Mouse (Mus musculus): ENCODE data around the gene Tyw1.

DNA sequence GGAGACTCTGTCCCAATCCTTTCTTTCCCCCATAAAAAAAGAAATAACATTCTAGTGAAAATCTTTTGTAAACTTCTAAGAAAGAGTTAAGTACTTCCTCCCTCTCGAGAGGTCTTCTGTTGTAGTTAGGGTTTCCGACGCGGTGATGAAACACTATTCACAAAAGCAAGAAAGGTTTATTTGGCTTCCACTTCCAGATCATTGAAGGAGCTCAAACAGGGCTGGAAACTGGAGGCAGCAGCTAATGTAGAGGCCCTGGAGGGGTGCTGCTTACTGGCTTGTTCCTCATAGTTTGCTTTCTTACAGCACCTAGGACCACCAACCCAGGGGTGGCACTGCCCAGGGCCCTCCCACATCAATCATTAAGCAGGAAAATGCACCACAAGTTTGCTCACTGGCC lies 27.3 kb upstream of the Tyw1 start:
- TF ChIP-seq EP300 (IDR thresholded peaks at IDR 0.05; ENCODE audit: insufficient read depth, low read depth, low read length) (no peak), POLR2A (IDR thresholded peaks at IDR 0.05; ENCODE audit: insufficient read depth, low read length) (no peak)
